Mouse (Mus musculus) spleen, adult 2 months (tissue): ENCODE data around the gene Tnfrsf22.

Experiments used
- CTCF ChIP-seq: fragments of 200-500 bp; IDR thresholded peaks from 2 replicates; pipeline ENCODE4 v1.5.1; 2011; ENCODE audit warnings: mild to moderate bottlenecking, inconsistent platforms; ENCODE audit not compliant: insufficient read depth, insufficient read length, insufficient replicate concordance; ENCODE audit errors: extremely low read depth
- POLR2A ChIP-seq: fragments of 200-500 bp; IDR thresholded peaks from 2 replicates; pipeline ENCODE4 v1.6.1; 2011; ENCODE audit warnings: low read depth, low read length, inconsistent platforms

GRCm38 (mm10) chr7:143694550-143694949, 45.1 kb upstream of the Tnfrsf22 start:
- TF ChIP-seq CTCF, result no peak
- no peak for TF ChIP-seq POLR2A
